Mouse (Mus musculus): ENCODE measurements around the gene Lin52.

GRCm38 (mm10) chr12:84524147-84525050, 73.2 kb downstream of the Lin52 start:
- TF ChIP-seq CTCF (IDR thresholded peaks at IDR 0.05; ENCODE audit: insufficient read depth, low read depth, low read length) (no peak), POLR2A (IDR thresholded peaks at IDR 0.05; ENCODE audit: insufficient read depth, low read depth, low read length) (no peak)
